In the genomic region with DNA sequence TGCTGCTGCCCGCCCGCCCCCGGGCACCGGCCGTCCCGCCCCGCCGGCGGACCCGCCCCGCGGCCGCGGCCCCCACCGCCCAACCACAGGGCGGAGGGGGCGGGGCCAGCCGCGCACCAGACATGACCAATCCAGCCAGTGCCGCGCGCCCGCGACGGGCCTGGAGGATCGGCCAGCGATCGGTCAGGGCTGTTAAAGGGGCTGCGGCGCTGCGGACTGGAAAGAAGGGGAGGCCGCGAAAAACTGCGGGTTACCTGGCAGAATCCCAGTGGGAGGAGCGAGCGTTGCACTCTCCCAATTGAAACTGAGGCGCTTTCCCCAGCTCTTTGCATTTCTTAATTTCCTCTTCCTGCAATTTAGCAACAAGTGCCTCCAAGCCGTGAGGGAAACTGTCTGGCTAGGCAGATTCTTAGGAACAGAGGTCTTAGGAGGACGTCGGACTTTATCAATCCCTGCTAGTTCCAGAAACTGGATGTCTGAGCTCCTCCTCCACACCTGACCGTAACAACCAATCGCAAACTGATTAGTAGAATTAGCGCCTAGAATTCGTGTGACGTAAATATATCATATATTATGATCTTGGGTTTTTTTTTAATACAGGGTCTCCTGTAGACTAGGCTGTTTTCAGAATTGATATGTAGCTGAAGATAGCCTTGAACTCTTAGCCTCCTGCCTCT, we compare ENCODE assay signal across 1 mouse cellular context.
A peak's percentile ranks its signal among the peaks of the same experiment; 100 is the strongest.
TF ChIP-seq lines count a peak whose summit lies in the region.

TSS of gene Tex2 (minus strand) at position 463 of the 677 bp plus-strand sequence.

TF ChIP-seq in CH12.LX, 34 proteins besides CTCF, POLR2A, EP300 and RAD21 (continued from another document):
- no peak for TF ChIP-seq POLR2AphosphoS2 (IDR thresholded peaks at IDR 0.05; ENCODE audit: low read depth, low read length)
- peak; percentile 91 for TF ChIP-seq HCFC1 (IDR thresholded peaks at IDR 0.05; ENCODE audit: low read depth, low read length)
- peak; percentile 54 for TF ChIP-seq USF1 (IDR thresholded peaks at IDR 0.05; ENCODE audit: low read depth, low read length)
- 0 out of 2 replicates have a peak, but pooled peaks have one; percentile 43 for TF ChIP-seq MYC (IDR thresholded peaks at IDR 0.05; ENCODE audit: low read depth, low read length)
- TF ChIP-seq UBTF (IDR thresholded peaks at IDR 0.05; ENCODE audit: low read depth, low read length): no peak
- TF ChIP-seq MAZ (IDR thresholded peaks at IDR 0.05; ENCODE audit: low read depth, low read length): peak; percentile 95
- TF ChIP-seq PAX5 (IDR thresholded peaks at IDR 0.05; ENCODE audit: low read length): no peak
- TF ChIP-seq MEF2A (IDR thresholded peaks at IDR 0.05; ENCODE audit: borderline replicate concordance, low read depth, low read length): peak; percentile 89
- TF ChIP-seq ZC3H11A (IDR thresholded peaks at IDR 0.05; ENCODE audit: low read depth, low read length): no peak
- no peak for TF ChIP-seq BHLHE40 (IDR thresholded peaks at IDR 0.05; ENCODE audit: low read depth, low read length)
- TF ChIP-seq GABPA (IDR thresholded peaks at IDR 0.05; ENCODE audit: insufficient replicate concordance, low read depth, low read length): peak; percentile 18; the same call in 1 of the 2 replicates
- no peak; the same call in 1 of the 2 replicates for TF ChIP-seq MAFK (IDR thresholded peaks at IDR 0.05; ENCODE audit: insufficient replicate concordance, low read length)
- TF ChIP-seq CHD2 (IDR thresholded peaks at IDR 0.05; ENCODE audit: low read length): peak; percentile 18; the same call in 1 of the 2 replicates
- TF ChIP-seq RCOR1 (conservative IDR thresholded peaks at IDR 0.05; ENCODE audit: low read depth, low read length): no peak
- TF ChIP-seq KAT2A (IDR thresholded peaks at IDR 0.05; ENCODE audit: insufficient replicate concordance, low read length): peak; percentile 78; the same call in 1 of the 2 replicates
- TF ChIP-seq JUND (conservative IDR thresholded peaks at IDR 0.05; ENCODE audit: low read depth, low read length): no peak
- peak; percentile 72 for TF ChIP-seq ELF1 (IDR thresholded peaks at IDR 0.05; ENCODE audit: low read depth, low read length)
- TF ChIP-seq ZNF384 (IDR thresholded peaks at IDR 0.05; ENCODE audit: low read depth, low read length): peak; percentile 62; the same call in 1 of the 2 replicates
- peak; percentile 68 for TF ChIP-seq IRF4 (IDR thresholded peaks at IDR 0.05; ENCODE audit: low read depth, low read length)
- TF ChIP-seq MAX (IDR thresholded peaks at IDR 0.05; ENCODE audit: low read length): peak; percentile 34; the same call in 1 of the 2 replicates
- TF ChIP-seq TCF12 (IDR thresholded peaks at IDR 0.05; ENCODE audit: low read depth, low read length): peak; percentile 65; the same call in 1 of the 2 replicates
